Mouse (Mus musculus) spleen, adult 2 months (tissue): ENCODE data around the gene Icam1.

Experiments
- CTCF ChIP-seq: fragments of 200-500 bp; IDR thresholded peaks from 2 replicates; pipeline ENCODE4 v1.5.1; 2011; ENCODE audit warnings: mild to moderate bottlenecking, inconsistent platforms; ENCODE audit not compliant: insufficient read depth, insufficient read length, insufficient replicate concordance; ENCODE audit errors: extremely low read depth
- POLR2A ChIP-seq: fragments of 200-500 bp; IDR thresholded peaks from 2 replicates; pipeline ENCODE4 v1.6.1; 2011; ENCODE audit warnings: low read depth, low read length, inconsistent platforms

- TF ChIP-seq POLR2A (no peak), CTCF (no peak)
Observed at GRCm38 (mm10) chr9:21017177-21017575, 1.4 kb downstream of the Icam1 start.
